Mouse (Mus musculus) cerebellum, postnatal 14 days (tissue): ENCODE measurements around the gene Edn2.

Source experiments
- DNase-seq, 2 experiments: peaks; one replicate each; pipeline ENCODE4 v3.0.0; 2021; ENCODE audit warnings: mixed read lengths in 2 of 2

The Edn2 gene

DNA sequence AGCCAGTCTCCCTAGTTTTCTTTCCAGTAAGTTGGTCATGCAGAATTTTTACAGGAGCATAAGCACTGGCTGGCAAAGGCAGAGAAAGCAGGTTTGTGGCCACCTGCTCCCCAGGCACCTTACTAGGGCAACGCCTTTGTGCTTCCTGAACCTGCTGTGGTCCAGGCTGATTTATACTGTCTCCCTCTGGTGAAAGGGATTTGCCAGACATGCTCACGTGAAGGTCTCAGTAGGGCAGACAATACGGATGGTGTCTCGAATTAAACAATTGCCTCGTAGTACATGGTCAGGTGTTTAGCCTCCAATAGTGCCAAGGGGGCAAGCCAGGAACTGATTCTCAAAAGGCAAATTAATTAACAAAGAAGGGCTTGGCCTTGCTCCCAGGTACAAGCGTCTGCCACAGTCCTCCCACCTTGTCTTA, 45.5 kb downstream of the Edn2 start:
- DNase-seq: peak; percentile 62 to 71

DNA sequence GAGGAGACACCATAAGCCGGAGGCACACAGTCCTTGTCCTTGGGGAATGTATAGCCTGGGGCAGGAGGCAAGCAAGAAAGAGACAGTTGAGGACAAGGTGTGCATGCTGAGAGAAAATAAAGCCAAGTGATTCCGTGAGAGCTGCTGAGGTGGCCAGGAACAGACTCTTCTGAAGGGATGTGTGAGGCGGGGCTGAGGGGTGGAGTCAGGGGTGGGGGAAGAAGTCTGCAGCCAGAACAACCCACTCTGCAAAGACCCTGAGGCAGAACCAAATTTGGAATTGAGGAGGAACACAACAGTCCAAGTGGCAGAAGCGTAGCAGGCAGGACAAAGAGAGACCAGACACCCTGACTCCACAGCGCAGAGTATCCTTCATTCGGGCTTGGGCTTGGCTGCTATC, 51.1 kb downstream of the Edn2 start:
- DNase-seq: no peak

DNA sequence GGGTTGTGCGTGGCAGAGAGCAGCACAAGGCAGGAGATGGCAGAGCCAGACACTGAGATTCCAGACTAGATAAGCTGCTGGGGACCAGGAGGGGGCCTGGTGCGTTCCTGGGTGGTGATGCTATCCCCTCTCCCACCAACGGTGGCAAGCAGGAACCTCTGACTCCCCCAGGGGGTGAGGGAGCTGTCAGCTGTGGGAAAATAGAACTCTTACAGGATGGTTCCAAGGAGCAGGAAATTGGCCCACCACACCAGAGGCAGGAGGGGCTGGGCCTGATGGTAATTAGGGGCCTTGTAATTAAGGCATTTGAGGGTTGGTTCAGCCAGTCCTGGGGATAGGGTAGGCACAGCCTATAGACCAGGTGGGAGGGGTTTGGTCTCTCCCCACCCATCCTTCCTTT, 51.8 kb downstream of the Edn2 start:
- DNase-seq: no peak

DNA sequence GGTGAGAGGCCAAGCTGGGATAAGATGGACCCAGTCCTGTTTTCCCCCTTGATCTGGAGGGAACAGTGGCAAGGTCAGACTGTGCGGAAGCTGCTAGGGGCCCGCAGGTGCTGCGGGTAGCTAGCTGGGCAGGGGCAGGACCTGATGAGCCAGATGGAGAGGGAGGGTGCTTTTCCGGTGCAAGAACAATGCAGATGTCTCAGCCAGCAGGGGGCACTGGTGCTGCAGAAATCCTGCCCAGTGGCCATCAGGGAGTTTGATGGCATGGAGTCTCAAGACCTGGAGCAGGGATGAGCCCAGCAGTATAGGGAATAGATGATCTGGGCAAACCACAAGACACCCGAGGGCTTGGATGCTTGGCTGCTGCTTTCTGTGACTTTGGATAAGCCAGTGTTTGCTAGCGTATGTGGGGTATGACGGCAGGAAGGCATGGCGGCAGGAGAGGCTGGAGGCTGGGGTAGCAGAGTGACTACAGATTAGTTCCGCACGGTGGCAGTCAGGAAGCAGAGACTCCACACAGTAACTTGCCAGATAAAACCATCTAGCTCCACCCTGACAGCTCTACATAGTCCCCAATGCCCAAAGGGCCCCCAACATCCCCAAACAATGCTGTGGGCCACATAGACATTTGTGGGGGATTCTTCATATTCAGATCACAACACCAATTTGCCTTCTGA, 55.0 kb downstream of the Edn2 start:
- peak; percentile 81 to 86 for DNase-seq

DNA sequence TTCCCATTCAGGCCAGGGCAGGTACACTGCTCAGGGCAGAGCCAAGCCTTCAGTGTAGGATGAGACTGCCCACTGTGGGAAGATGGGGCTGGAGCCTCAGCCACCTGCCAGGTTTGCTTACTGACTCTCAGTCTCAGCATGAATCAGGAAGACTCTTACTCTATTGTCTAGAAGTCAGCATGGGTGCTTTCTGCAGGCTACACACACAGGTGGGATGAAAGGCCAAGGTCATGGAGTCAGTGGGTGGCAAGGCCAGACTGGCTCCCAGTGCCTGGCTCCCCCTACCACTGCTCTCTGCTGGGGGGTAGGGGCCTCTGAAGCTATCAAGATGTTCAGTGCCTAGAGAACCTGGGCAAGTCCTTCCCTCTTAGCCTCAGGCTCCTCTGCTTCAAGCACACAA, 55.9 kb downstream of the Edn2 start:
- no peak for DNase-seq
